Mouse (Mus musculus): ENCODE results near the gene Ampd3. TPM values are rescaled to one million over a fixed set of nuclear protein-coding genes. Genes with fewer than 3 reads are reported as not detected.

Gene Ampd3
- polyA plus RNA-seq, 1 experiment = 2.6 TPM

- Histone ChIP-seq H3K36me3 (ENCODE audit: control insufficient read depth) (peaks cover 77% of the 10 kb centered on the region), H3K4me3 (replicated peaks) (peak overlapping the region; percentile 56), H3K9me3 (ENCODE audit: control insufficient read depth, low read length) (no peaks in the 10 kb centered on the region), H3K4me1 (ENCODE audit: control insufficient read depth) (peaks cover 97% of the 10 kb centered on the region), H3K27me3 (ENCODE audit: control insufficient read depth) (no peaks in the 10 kb centered on the region)
- TF ChIP-seq GATA1 (IDR thresholded peaks at IDR 0.05; ENCODE audit: low read length) = no peak
- no peak for TF ChIP-seq TAL1 (IDR thresholded peaks at IDR 0.05; ENCODE audit: low read length)
Observed at GRCm38 (mm10) chr7:110777146-110778001, 9.4 kb downstream of the Ampd3 start.

- H3K9me3 ChIP-seq (ENCODE audit: control insufficient read depth, low read length) = no peaks in the 10 kb centered on the region
- no peak for TF ChIP-seq TAL1 (IDR thresholded peaks at IDR 0.05; ENCODE audit: low read length)
- no peak for TF ChIP-seq GATA1 (IDR thresholded peaks at IDR 0.05; ENCODE audit: low read length)
Observed at GRCm38 (mm10) chr7:110778933-110779332, 10.9 kb downstream of the Ampd3 start.

GRCm38 (mm10) chr7:110779605-110780111, 11.7 kb downstream of the Ampd3 start:
- no peaks in the 10 kb centered on the region for H3K9me3 ChIP-seq (ENCODE audit: control insufficient read depth, low read length)
- peaks cover 97% of the 10 kb centered on the region for H3K36me3 ChIP-seq (ENCODE audit: control insufficient read depth)
- peaks cover 92% of the 10 kb centered on the region for H3K4me1 ChIP-seq (ENCODE audit: control insufficient read depth)
- H3K27me3 ChIP-seq (ENCODE audit: control insufficient read depth) = no peaks in the 10 kb centered on the region
- peak overlapping the region; percentile 56 for H3K4me3 ChIP-seq (replicated peaks)
- no peak for TF ChIP-seq GATA1 (IDR thresholded peaks at IDR 0.05; ENCODE audit: low read length)
- TF ChIP-seq TAL1 (IDR thresholded peaks at IDR 0.05; ENCODE audit: low read length) = no peak

More at GRCm38 (mm10) chr7:110778933-110779332, 10.9 kb downstream of the Ampd3 start:
- peak overlapping the region; percentile 56 for H3K4me3 ChIP-seq (replicated peaks)
- peaks cover 90% of the 10 kb centered on the region for H3K36me3 ChIP-seq (ENCODE audit: control insufficient read depth)
- H3K4me1 ChIP-seq (ENCODE audit: control insufficient read depth) = peaks cover 93% of the 10 kb centered on the region
- no peaks in the 10 kb centered on the region for H3K27me3 ChIP-seq (ENCODE audit: control insufficient read depth)

GRCm38 (mm10) chr7:110780520-110780919, 12.5 kb downstream of the Ampd3 start:
- Histone ChIP-seq H3K4me3 (replicated peaks) (peak overlapping the region; percentile 57), H3K9me3 (ENCODE audit: control insufficient read depth, low read length) (no peaks in the 10 kb centered on the region), H3K4me1 (ENCODE audit: control insufficient read depth) (peaks cover 91% of the 10 kb centered on the region), H3K27me3 (ENCODE audit: control insufficient read depth) (no peaks in the 10 kb centered on the region), H3K36me3 (ENCODE audit: control insufficient read depth) (peaks cover 98% of the 10 kb centered on the region)
- no peak for TF ChIP-seq TAL1 (IDR thresholded peaks at IDR 0.05; ENCODE audit: low read length)
- no peak for TF ChIP-seq GATA1 (IDR thresholded peaks at IDR 0.05; ENCODE audit: low read length)

GRCm38 (mm10) chr7:110781231-110781711, 13.3 kb downstream of the Ampd3 start:
- TF ChIP-seq GATA1 (IDR thresholded peaks at IDR 0.05; ENCODE audit: low read length) = no peak
- no peak for TF ChIP-seq TAL1 (IDR thresholded peaks at IDR 0.05; ENCODE audit: low read length)
- Histone ChIP-seq H3K27me3 (ENCODE audit: control insufficient read depth) (no peaks in the 10 kb centered on the region), H3K4me3 (replicated peaks) (peak overlapping the region; percentile 57), H3K9me3 (ENCODE audit: control insufficient read depth, low read length) (no peaks in the 10 kb centered on the region), H3K4me1 (ENCODE audit: control insufficient read depth) (peaks cover 90% of the 10 kb centered on the region), H3K36me3 (ENCODE audit: control insufficient read depth) (peaks cover 98% of the 10 kb centered on the region)

- peaks cover 98% of the 10 kb centered on the region for H3K36me3 ChIP-seq (ENCODE audit: control insufficient read depth)
- H3K4me1 ChIP-seq (ENCODE audit: control insufficient read depth) = peaks cover 85% of the 10 kb centered on the region
- H3K4me3 ChIP-seq (replicated peaks) = peak overlapping the region; percentile 57
- H3K9me3 ChIP-seq (ENCODE audit: control insufficient read depth, low read length) = no peaks in the 10 kb centered on the region
- no peak for TF ChIP-seq GATA1 (IDR thresholded peaks at IDR 0.05; ENCODE audit: low read length)
- TF ChIP-seq TAL1 (IDR thresholded peaks at IDR 0.05; ENCODE audit: low read length) = no peak
- no peaks in the 10 kb centered on the region for H3K27me3 ChIP-seq (ENCODE audit: control insufficient read depth)
Observed at GRCm38 (mm10) chr7:110782135-110782534, 14.1 kb downstream of the Ampd3 start.

- Histone ChIP-seq H3K27me3 (ENCODE audit: control insufficient read depth) (no peaks in the 10 kb centered on the region), H3K9me3 (ENCODE audit: control insufficient read depth, low read length) (no peaks in the 10 kb centered on the region), H3K36me3 (ENCODE audit: control insufficient read depth) (peaks cover 98% of the 10 kb centered on the region), H3K4me3 (replicated peaks) (no peak overlapping the region), H3K4me1 (ENCODE audit: control insufficient read depth) (peaks cover 78% of the 10 kb centered on the region)
- TF ChIP-seq TAL1 (IDR thresholded peaks at IDR 0.05; ENCODE audit: low read length) (no peak), GATA1 (IDR thresholded peaks at IDR 0.05; ENCODE audit: low read length) (no peak)
Observed at GRCm38 (mm10) chr7:110782845-110783478, 15.0 kb downstream of the Ampd3 start.

- no peaks in the 10 kb centered on the region for H3K27me3 ChIP-seq (ENCODE audit: control insufficient read depth)
- H3K36me3 ChIP-seq (ENCODE audit: control insufficient read depth) = peaks cover 98% of the 10 kb centered on the region
- TF ChIP-seq TAL1 (IDR thresholded peaks at IDR 0.05; ENCODE audit: low read length) (no peak), GATA1 (IDR thresholded peaks at IDR 0.05; ENCODE audit: low read length) (no peak)
- no peaks in the 10 kb centered on the region for H3K9me3 ChIP-seq (ENCODE audit: control insufficient read depth, low read length)
- H3K4me3 ChIP-seq (replicated peaks) = no peak overlapping the region
- H3K4me1 ChIP-seq (ENCODE audit: control insufficient read depth) = peaks cover 58% of the 10 kb centered on the region
Observed at GRCm38 (mm10) chr7:110784965-110785364, 17.0 kb downstream of the Ampd3 start.

- H3K36me3 ChIP-seq (ENCODE audit: control insufficient read depth) = peaks cover 98% of the 10 kb centered on the region
Observed at GRCm38 (mm10) chr7:110785741-110786146, 17.7 kb downstream of the Ampd3 start.

More at GRCm38 (mm10) chr7:110785741-110786146, 17.7 kb downstream of the Ampd3 start:
- no peak overlapping the region for H3K4me3 ChIP-seq (replicated peaks)
- no peaks in the 10 kb centered on the region for H3K27me3 ChIP-seq (ENCODE audit: control insufficient read depth)
- TF ChIP-seq GATA1 (IDR thresholded peaks at IDR 0.05; ENCODE audit: low read length) (no peak), TAL1 (IDR thresholded peaks at IDR 0.05; ENCODE audit: low read length) (no peak)
- peaks cover 50% of the 10 kb centered on the region for H3K4me1 ChIP-seq (ENCODE audit: control insufficient read depth)
- H3K9me3 ChIP-seq (ENCODE audit: control insufficient read depth, low read length) = no peaks in the 10 kb centered on the region

Measured in erythroblast, embryonic 14.5 days (primary cell).